Mouse (Mus musculus): ENCODE results near the gene Sptb. TPM values are rescaled to one million over a fixed set of nuclear protein-coding genes. Genes with fewer than 3 reads are reported as not detected.

The Sptb gene
- polyA plus RNA-seq, 1 experiment from 2014 or later: 53.4 TPM

- ATAC-seq (replicated peaks; ENCODE audit: low FRiP score) (peak; percentile 46), DNase-seq (ENCODE audit: low spot score) (peak; percentile 61)
- H3K36me3 ChIP-seq (ENCODE audit: control insufficient read depth, insufficient read depth, low read length): no peaks in the 10 kb centered on the region
- peaks cover 38% of the 10 kb centered on the region for H3K4me1 ChIP-seq (replicated peaks; ENCODE audit: control insufficient read depth, insufficient read depth, low read length)
- peak overlapping the region; percentile 92 for H3K9ac ChIP-seq (ENCODE audit: low read depth, low read length)
- H3K27ac ChIP-seq (ENCODE audit: low read depth, low read length): peak overlapping the region; percentile 89
- WGBS: 4% methylated on average over 33 of the region's 34 CpGs
- no peaks in the 10 kb centered on the region for H3K9me3 ChIP-seq (ENCODE audit: control insufficient read depth, low read length)
- peak overlapping the region; percentile 85 for H3K4me3 ChIP-seq (ENCODE audit: low read depth, low read length)
- peak overlapping the region; percentile 98 for H3K4me2 ChIP-seq
- peaks cover 22% of the 10 kb centered on the region for H3K27me3 ChIP-seq (replicated peaks; ENCODE audit: control insufficient read depth, insufficient read depth, low read length)
These were observed 1.2 kb downstream of the Sptb start for GRCm38 (mm10) chr12:76708956-76709794.

GRCm38 (mm10) chr12:76708181-76708580 lies 2.2 kb downstream of the Sptb start:
- H3K4me2 ChIP-seq: peak overlapping the region; percentile 98
- DNase-seq (ENCODE audit: low spot score) (no peak), ATAC-seq (replicated peaks; ENCODE audit: low FRiP score) (no peak)
- H3K36me3 ChIP-seq (ENCODE audit: control insufficient read depth, insufficient read depth, low read length): no peaks in the 10 kb centered on the region
- H3K9me3 ChIP-seq (ENCODE audit: control insufficient read depth, low read length): no peaks in the 10 kb centered on the region
- peak overlapping the region; percentile 92 for H3K9ac ChIP-seq (ENCODE audit: low read depth, low read length)
- 60% methylated on average over 3 of the region's 3 CpGs for WGBS
- peak overlapping the region; percentile 85 for H3K4me3 ChIP-seq (ENCODE audit: low read depth, low read length)
- H3K27ac ChIP-seq (ENCODE audit: low read depth, low read length): peak overlapping the region; percentile 89
- H3K4me1 ChIP-seq (replicated peaks; ENCODE audit: control insufficient read depth, insufficient read depth, low read length): peaks cover 38% of the 10 kb centered on the region
- peaks cover 20% of the 10 kb centered on the region for H3K27me3 ChIP-seq (replicated peaks; ENCODE audit: control insufficient read depth, insufficient read depth, low read length)

DNA sequence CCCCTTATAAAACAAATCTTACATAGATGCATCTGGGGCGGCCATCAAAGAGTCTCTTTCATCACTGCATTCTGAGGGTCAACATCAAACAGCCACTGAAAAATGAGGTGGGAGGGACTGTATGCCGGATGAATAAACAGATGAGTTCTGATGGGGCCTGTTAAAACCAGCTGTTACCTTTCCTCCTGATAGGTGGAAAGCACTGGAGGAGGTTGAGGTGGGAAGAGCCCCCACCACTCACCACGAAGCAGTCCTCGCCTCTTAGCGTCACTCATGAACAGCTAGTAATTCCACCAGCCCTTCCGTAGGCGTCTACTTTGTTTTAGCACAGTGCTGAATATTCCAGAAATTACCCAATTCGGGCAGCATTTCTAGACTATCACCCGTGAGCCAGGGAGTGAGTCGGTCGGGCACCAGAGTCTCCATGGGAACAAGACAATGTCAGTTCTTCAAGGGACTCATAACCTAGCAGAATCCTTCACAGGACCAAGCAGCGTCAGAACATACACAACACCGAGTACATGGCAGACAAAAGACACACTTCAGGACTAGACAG lies 13.9 kb downstream of the Sptb start:
- no peak overlapping the region for H3K9ac ChIP-seq (ENCODE audit: low read depth, low read length)
- no peak overlapping the region for H3K4me3 ChIP-seq (ENCODE audit: low read depth, low read length)
- H3K4me2 ChIP-seq: no peak overlapping the region
- no peaks in the 10 kb centered on the region for H3K36me3 ChIP-seq (ENCODE audit: control insufficient read depth, insufficient read depth, low read length)
- H3K27me3 ChIP-seq (replicated peaks; ENCODE audit: control insufficient read depth, insufficient read depth, low read length): no peaks in the 10 kb centered on the region
- H3K9me3 ChIP-seq (ENCODE audit: control insufficient read depth, low read length): no peaks in the 10 kb centered on the region
- ATAC-seq (replicated peaks; ENCODE audit: low FRiP score) (no peak), DNase-seq (ENCODE audit: low spot score) (no peak)
- 85% methylated on average over 13 of the region's 13 CpGs for WGBS
- H3K4me1 ChIP-seq (replicated peaks; ENCODE audit: control insufficient read depth, insufficient read depth, low read length): peaks cover 10% of the 10 kb centered on the region
- H3K27ac ChIP-seq (ENCODE audit: low read depth, low read length): no peak overlapping the region

- peaks cover 10% of the 10 kb centered on the region for H3K4me1 ChIP-seq (replicated peaks; ENCODE audit: control insufficient read depth, insufficient read depth, low read length)
- H3K9ac ChIP-seq (ENCODE audit: low read depth, low read length): no peak overlapping the region
- H3K9me3 ChIP-seq (ENCODE audit: control insufficient read depth, low read length): no peaks in the 10 kb centered on the region
- no peak for ATAC-seq (replicated peaks; ENCODE audit: low FRiP score)
- H3K27me3 ChIP-seq (replicated peaks; ENCODE audit: control insufficient read depth, insufficient read depth, low read length): no peaks in the 10 kb centered on the region
- H3K36me3 ChIP-seq (ENCODE audit: control insufficient read depth, insufficient read depth, low read length): no peaks in the 10 kb centered on the region
- H3K4me3 ChIP-seq (ENCODE audit: low read depth, low read length): no peak overlapping the region
- H3K27ac ChIP-seq (ENCODE audit: low read depth, low read length): no peak overlapping the region
- WGBS: 62% methylated on average over 5 of the region's 5 CpGs
- no peak for DNase-seq (ENCODE audit: low spot score)
- H3K4me2 ChIP-seq: no peak overlapping the region
These were observed 14.6 kb downstream of the Sptb start for GRCm38 (mm10) chr12:76695773-76696172.

GRCm38 (mm10) chr12:76694801-76695505 lies 15.4 kb downstream of the Sptb start:
- Histone ChIP-seq H3K9ac (ENCODE audit: low read depth, low read length) (peak overlapping the region; percentile 50; the same call in 1 of the 2 replicates), H3K4me2 (peak overlapping the region; percentile 59), H3K36me3 (ENCODE audit: control insufficient read depth, insufficient read depth, low read length) (no peaks in the 10 kb centered on the region), H3K9me3 (ENCODE audit: control insufficient read depth, low read length) (no peaks in the 10 kb centered on the region), H3K27ac (ENCODE audit: low read depth, low read length) (no peak overlapping the region), H3K27me3 (replicated peaks; ENCODE audit: control insufficient read depth, insufficient read depth, low read length) (no peaks in the 10 kb centered on the region), H3K4me3 (ENCODE audit: low read depth, low read length) (peak overlapping the region; percentile 26), H3K4me1 (replicated peaks; ENCODE audit: control insufficient read depth, insufficient read depth, low read length) (peaks cover 13% of the 10 kb centered on the region)
- DNase-seq (ENCODE audit: low spot score): no peak
- WGBS: 19% methylated on average over 17 of the region's 17 CpGs
- no peak for ATAC-seq (replicated peaks; ENCODE audit: low FRiP score)

DNA sequence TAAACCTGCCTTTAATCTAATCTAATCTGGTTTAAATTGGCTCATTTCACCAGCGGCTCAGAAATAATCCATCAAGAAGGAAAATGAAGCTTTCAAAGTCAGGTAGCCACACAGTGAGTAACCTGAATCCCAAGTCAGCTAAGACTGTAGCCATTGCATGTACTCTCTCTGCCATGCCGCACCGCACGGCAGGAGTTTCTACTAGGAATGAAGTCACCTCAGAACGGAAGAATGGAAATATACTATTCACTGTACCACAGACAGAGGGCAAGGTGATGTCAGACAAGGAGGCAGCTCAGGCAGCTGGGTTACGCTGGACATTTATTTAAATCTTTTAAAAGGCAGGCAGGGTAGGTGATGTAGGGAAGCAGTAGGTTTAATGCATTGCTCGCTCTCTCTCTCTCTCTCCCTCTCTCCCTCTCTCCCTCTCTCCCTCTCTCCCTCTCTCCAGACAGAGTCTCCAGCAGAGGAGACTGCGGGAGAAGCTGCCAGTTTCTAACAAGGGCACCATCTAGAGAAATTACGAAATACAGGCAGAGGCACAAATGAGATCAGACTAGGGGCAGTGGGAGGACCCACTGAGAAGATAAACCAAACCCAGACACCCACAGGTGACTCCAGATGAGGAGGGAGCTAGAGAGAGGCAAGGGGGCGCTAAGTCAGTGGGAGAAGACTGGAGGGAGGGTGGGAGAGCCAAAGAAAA lies 22.7 kb downstream of the Sptb start:
- ATAC-seq (replicated peaks; ENCODE audit: low FRiP score) (no peak), DNase-seq (ENCODE audit: low spot score) (no peak)
- Histone ChIP-seq H3K4me2 (no peak overlapping the region), H3K9ac (ENCODE audit: low read depth, low read length) (no peak overlapping the region), H3K4me1 (replicated peaks; ENCODE audit: control insufficient read depth, insufficient read depth, low read length) (peaks cover 36% of the 10 kb centered on the region), H3K4me3 (ENCODE audit: low read depth, low read length) (no peak overlapping the region), H3K9me3 (ENCODE audit: control insufficient read depth, low read length) (no peaks in the 10 kb centered on the region), H3K36me3 (ENCODE audit: control insufficient read depth, insufficient read depth, low read length) (peaks cover 2% of the 10 kb centered on the region; the same call in 1 of the 2 replicates), H3K27me3 (replicated peaks; ENCODE audit: control insufficient read depth, insufficient read depth, low read length) (no peaks in the 10 kb centered on the region), H3K27ac (ENCODE audit: low read depth, low read length) (no peak overlapping the region)
- 82% methylated on average over 10 of the region's 10 CpGs for WGBS

DNA sequence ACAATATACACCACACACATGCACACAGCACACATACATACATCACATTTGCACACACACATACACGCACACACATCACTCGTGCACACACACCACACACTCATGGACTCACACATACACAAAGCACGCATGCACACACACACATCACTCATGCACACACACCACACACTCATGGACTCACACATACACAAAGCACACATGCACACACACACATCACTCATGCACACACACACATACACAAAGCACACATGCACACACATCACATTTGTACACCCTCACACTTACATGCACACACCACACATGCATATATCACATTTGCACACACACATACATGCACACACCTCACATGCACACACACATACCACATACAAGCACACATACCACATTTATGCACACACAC lies 24.7 kb downstream of the Sptb start:
- Histone ChIP-seq H3K27me3 (replicated peaks; ENCODE audit: control insufficient read depth, insufficient read depth, low read length) (no peaks in the 10 kb centered on the region), H3K4me2 (no peak overlapping the region; the same call in 1 of the 2 replicates), H3K4me3 (ENCODE audit: low read depth, low read length) (no peak overlapping the region), H3K9me3 (ENCODE audit: control insufficient read depth, low read length) (no peaks in the 10 kb centered on the region), H3K9ac (ENCODE audit: low read depth, low read length) (no peak overlapping the region), H3K27ac (ENCODE audit: low read depth, low read length) (no peak overlapping the region), H3K4me1 (replicated peaks; ENCODE audit: control insufficient read depth, insufficient read depth, low read length) (peaks cover 41% of the 10 kb centered on the region), H3K36me3 (ENCODE audit: control insufficient read depth, insufficient read depth, low read length) (peaks cover 2% of the 10 kb centered on the region; the same call in 1 of the 2 replicates)
- ATAC-seq (replicated peaks; ENCODE audit: low FRiP score) (no peak), DNase-seq (ENCODE audit: low spot score) (no peak)
- 95% methylated on average over 3 of the region's 3 CpGs for WGBS

GRCm38 (mm10) chr12:76684493-76684892 lies 25.9 kb downstream of the Sptb start:
- 72% methylated on average over 6 of the region's 6 CpGs for WGBS
- H3K27me3 ChIP-seq (replicated peaks; ENCODE audit: control insufficient read depth, insufficient read depth, low read length): no peaks in the 10 kb centered on the region
- ATAC-seq (replicated peaks; ENCODE audit: low FRiP score) (peak; percentile 51; the same call in 1 of the 2 replicates), DNase-seq (ENCODE audit: low spot score) (no peak)
- no peak overlapping the region for H3K4me2 ChIP-seq
- peak overlapping the region; percentile 18; the same call in 1 of the 2 replicates for H3K9ac ChIP-seq (ENCODE audit: low read depth, low read length)
- H3K4me1 ChIP-seq (replicated peaks; ENCODE audit: control insufficient read depth, insufficient read depth, low read length): peaks cover 45% of the 10 kb centered on the region
- no peak overlapping the region for H3K4me3 ChIP-seq (ENCODE audit: low read depth, low read length)
- no peaks in the 10 kb centered on the region for H3K9me3 ChIP-seq (ENCODE audit: control insufficient read depth, low read length)
- H3K27ac ChIP-seq (ENCODE audit: low read depth, low read length): no peak overlapping the region
- peaks cover 2% of the 10 kb centered on the region; the same call in 1 of the 2 replicates for H3K36me3 ChIP-seq (ENCODE audit: control insufficient read depth, insufficient read depth, low read length)
